Mouse (Mus musculus) MEL (cell line): ENCODE results near the gene Atad1. TPM values are rescaled to one million over a fixed set of nuclear protein-coding genes. Genes with fewer than 3 reads are reported as not detected.
"Not testable (repeated sequence)": the region's sequence is repeated elsewhere in the genome, so short reads cannot be mapped to it uniquely, and the experiment has no call there.

Experiments
- DNase-seq: peaks from one replicate; pipeline ENCODE4 v3.0.0; 2011; ENCODE audit warnings: low read depth, low spot score
- H3K27ac ChIP-seq: 2 replicates; pipeline ENCODE4 v1.5.1; 2012; ENCODE audit warnings: low read depth, mild to moderate bottlenecking, control low read depth, low read length, moderate library complexity; ENCODE audit not compliant: control insufficient read depth
- H3K27me3 ChIP-seq, 2 experiments: fragments of 150-350 bp in 1 of 2; sonication (generic) in 1 of 2; 2 replicates each; pipeline ENCODE4 v1.6.1; 2012; ENCODE audit warnings: low read length in 2 of 2, mild to moderate bottlenecking in 2 of 2, improper control_type of control experiment in 1 of 2, moderate library complexity in 1 of 2; ENCODE audit not compliant: insufficient read depth in 2 of 2, control insufficient read depth in 1 of 2
- H3K36me3 ChIP-seq, 2 experiments: 2 replicates each; pipeline ENCODE4 v1.6.1; 2012 to 2014; ENCODE audit warnings: low read length in 2 of 2, improper control_type of control experiment in 1 of 2, inconsistent platforms in 1 of 2, mild to moderate bottlenecking in 1 of 2; ENCODE audit not compliant: insufficient read depth in 2 of 2, control insufficient read depth in 1 of 2
- H3K4me1 ChIP-seq, 2 experiments: fragments of 150-350 bp in 1 of 2; sonication (generic) in 1 of 2; 2 replicates each; pipeline ENCODE4 v1.6.1; 2012; ENCODE audit warnings: low read length in 2 of 2, improper control_type of control experiment in 1 of 2, mild to moderate bottlenecking in 1 of 2; ENCODE audit not compliant: insufficient read depth in 2 of 2, control insufficient read depth in 1 of 2
- H3K4me3 ChIP-seq, 2 experiments: fragments of 150-350 bp in 1 of 2; sonication (generic) in 1 of 2; 2 replicates each; pipeline ENCODE4 v1.5.1; 2012; ENCODE audit warnings: low read depth in 2 of 2, low read length in 2 of 2, mild to moderate bottlenecking in 2 of 2, moderate library complexity in 2 of 2, control low read depth in 1 of 2, improper control_type of control experiment in 1 of 2; ENCODE audit not compliant: control insufficient read depth in 1 of 2, insufficient read depth in 1 of 2
- H3K79me2 ChIP-seq: 2 replicates; pipeline ENCODE4 v1.6.1; 2012; ENCODE audit warnings: mild to moderate bottlenecking, low read length, moderate library complexity; ENCODE audit not compliant: control insufficient read depth, poor library complexity, insufficient read depth
- H3K9ac ChIP-seq: 2 replicates; pipeline ENCODE4 v1.6.1; 2012; ENCODE audit warnings: low read depth, mild to moderate bottlenecking, control low read depth, low read length, moderate library complexity; ENCODE audit not compliant: control insufficient read depth, poor library complexity, severe bottlenecking
- H3K9me3 ChIP-seq: fragments of 150-350 bp; sonication (generic); replicated peaks from 2 replicates; pipeline ENCODE4 v1.6.1; 2012; ENCODE audit warnings: mild to moderate bottlenecking, low read length, improper control_type of control experiment, moderate library complexity; ENCODE audit not compliant: insufficient read depth
- BHLHE40 ChIP-seq: IDR thresholded peaks from 2 replicates; pipeline ENCODE4 v1.6.1; 2012; ENCODE audit warnings: low read depth, mild to moderate bottlenecking, inconsistent platforms, low read length, improper control_type of control experiment, borderline replicate concordance
- CHD1 ChIP-seq: IDR thresholded peaks from 2 replicates; pipeline ENCODE4 v1.6.1; 2012; ENCODE audit warnings: low read depth, mild to moderate bottlenecking, inconsistent platforms, low read length, improper control_type of control experiment
- CTCF ChIP-seq, 3 experiments: IDR thresholded peaks in 2 of 3; conservative IDR thresholded peaks in 1 of 3; 2 replicates each; pipeline ENCODE4 v1.5.1; 2011 to 2012; ENCODE audit warnings: low read length in 3 of 3, low read depth in 2 of 3, mild to moderate bottlenecking in 2 of 3, improper control_type of control experiment in 1 of 3, inconsistent platforms in 1 of 3, mixed read lengths in 1 of 3, moderate library complexity in 1 of 3; ENCODE audit not compliant: control insufficient read depth in 1 of 3, insufficient read depth in 1 of 3, poor library complexity in 1 of 3, severe bottlenecking in 1 of 3
- EP300 ChIP-seq, 2 experiments: IDR thresholded peaks; 2 replicates each; pipeline ENCODE4 v1.6.1; 2011; ENCODE audit warnings: improper control_type of control experiment in 2 of 2, low read length in 2 of 2, low read depth in 1 of 2, mild to moderate bottlenecking in 1 of 2
- MAFK ChIP-seq: IDR thresholded peaks from 2 replicates; pipeline ENCODE4 v1.6.1; 2011; ENCODE audit warnings: low read depth, mild to moderate bottlenecking, low read length, improper control_type of control experiment, borderline replicate concordance
- MAX ChIP-seq: IDR thresholded peaks from 2 replicates; pipeline ENCODE4 v1.6.1; 2011; ENCODE audit warnings: low read length, improper control_type of control experiment
- MAZ ChIP-seq: IDR thresholded peaks from 2 replicates; pipeline ENCODE4 v1.6.1; 2012; ENCODE audit warnings: low read depth, mild to moderate bottlenecking, inconsistent platforms, low read length, improper control_type of control experiment
- MEF2A ChIP-seq: IDR thresholded peaks from 2 replicates; pipeline ENCODE4 v1.6.1; 2014; ENCODE audit warnings: low read depth, mild to moderate bottlenecking, inconsistent platforms, low read length, improper control_type of control experiment; ENCODE audit not compliant: poor library complexity, insufficient replicate concordance, severe bottlenecking; ENCODE audit errors: extremely low read depth
- MXI1 ChIP-seq: IDR thresholded peaks from 2 replicates; pipeline ENCODE4 v1.6.1; 2011; ENCODE audit warnings: mild to moderate bottlenecking, low read depth, low read length, improper control_type of control experiment
- MYB ChIP-seq: IDR thresholded peaks from 2 replicates; pipeline ENCODE4 v1.6.1; 2011; ENCODE audit warnings: mild to moderate bottlenecking, low read depth, low read length, improper control_type of control experiment
- MYC ChIP-seq: IDR thresholded peaks from 2 replicates; pipeline ENCODE4 v1.6.1; 2011; ENCODE audit warnings: low read depth, mild to moderate bottlenecking, low read length, improper control_type of control experiment, moderate library complexity
- NELFE ChIP-seq: IDR thresholded peaks from 2 replicates; pipeline ENCODE4 v1.6.1; 2011; ENCODE audit warnings: low read depth, low read length, improper control_type of control experiment
- NRF1 ChIP-seq: IDR thresholded peaks from 2 replicates; pipeline ENCODE4 v1.6.1; 2014; ENCODE audit warnings: low read depth, mild to moderate bottlenecking, inconsistent platforms, low read length, improper control_type of control experiment, moderate library complexity; ENCODE audit not compliant: poor library complexity, insufficient read depth, severe bottlenecking
- POLR2A ChIP-seq, 2 experiments: IDR thresholded peaks; 2 replicates each; pipeline ENCODE4 v1.6.1; 2011 to 2012; ENCODE audit warnings: low read length in 2 of 2, mild to moderate bottlenecking in 2 of 2, control low read depth in 1 of 2, improper control_type of control experiment in 1 of 2, low read depth in 1 of 2, moderate library complexity in 1 of 2; ENCODE audit not compliant: control insufficient read depth in 1 of 2, insufficient read depth in 1 of 2, poor library complexity in 1 of 2
- POLR2AphosphoS5 ChIP-seq: IDR thresholded peaks from 2 replicates; pipeline ENCODE4 v1.6.1; 2012; ENCODE audit warnings: low read depth, borderline replicate concordance, mild to moderate bottlenecking, inconsistent platforms, low read length, moderate library complexity, mixed read lengths
- RAD21 ChIP-seq: IDR thresholded peaks from 2 replicates; pipeline ENCODE4 v1.6.1; 2011; ENCODE audit warnings: mild to moderate bottlenecking, low read depth, low read length, improper control_type of control experiment
- RCOR1 ChIP-seq: IDR thresholded peaks from 2 replicates; pipeline ENCODE4 v1.6.1; 2012; ENCODE audit warnings: low read depth, mild to moderate bottlenecking, inconsistent platforms, low read length, improper control_type of control experiment
- SIN3A ChIP-seq: IDR thresholded peaks from 2 replicates; pipeline ENCODE4 v1.6.1; 2012; ENCODE audit warnings: low read length, improper control_type of control experiment, inconsistent platforms
- SMC3 ChIP-seq: IDR thresholded peaks from 2 replicates; pipeline ENCODE4 v1.6.1; 2011; ENCODE audit warnings: low read depth, low read length, improper control_type of control experiment
- TBP ChIP-seq: IDR thresholded peaks from 2 replicates; pipeline ENCODE4 v1.8.0; 2011; ENCODE audit warnings: low read depth, low read length, improper control_type of control experiment
- USF2 ChIP-seq, 2 experiments: IDR thresholded peaks; 2 replicates each; pipeline ENCODE4 v1.6.1; 2011 to 2012; ENCODE audit warnings: improper control_type of control experiment in 2 of 2, low read length in 2 of 2, borderline replicate concordance in 1 of 2, inconsistent platforms in 1 of 2, low read depth in 1 of 2, mild to moderate bottlenecking in 1 of 2; ENCODE audit not compliant: insufficient read depth in 1 of 2
- ZC3H11A ChIP-seq: IDR thresholded peaks from 2 replicates; pipeline ENCODE4 v1.6.1; 2012; ENCODE audit warnings: low read depth, mild to moderate bottlenecking, inconsistent platforms, low read length, improper control_type of control experiment
- ZKSCAN1 ChIP-seq: IDR thresholded peaks from 2 replicates; pipeline ENCODE4 v1.6.1; 2012; ENCODE audit warnings: low read depth, mild to moderate bottlenecking, inconsistent platforms, low read length, improper control_type of control experiment, moderate library complexity
- ZNF384 ChIP-seq: IDR thresholded peaks from 2 replicates; pipeline ENCODE4 v1.6.1; 2012; ENCODE audit warnings: low read depth, mild to moderate bottlenecking, inconsistent platforms, low read length, improper control_type of control experiment
- polyA plus RNA-seq, 2 experiments: library from polyadenylated mRNA; stranded (reverse) in 1 of 2; unstranded in 1 of 2; fragments of >175 nt in 1 of 2; fragments of >200 nt in 1 of 2; gene quantifications; 2 replicates each; pipeline versions ENCODE4 v1.2.1 to v1.2.4; 2012; ENCODE audit warnings: low replicate concordance in 2 of 2, low read depth in 1 of 2; ENCODE audit not compliant: insufficient read length in 2 of 2, insufficient read depth in 1 of 2, missing spikeins in 1 of 2
- total RNA-seq: library from RNA; depleted of rRNA; stranded (reverse); fragments of 300-350 nt; gene quantifications from 2 replicates; pipeline ENCODE4 v1.2.3, GENCODE M21; 2012

Atad1 gene
- total and polyA plus RNA-seq, 3 experiments, result 35.8 to 48.4 TPM; not detected in 1

DNA sequence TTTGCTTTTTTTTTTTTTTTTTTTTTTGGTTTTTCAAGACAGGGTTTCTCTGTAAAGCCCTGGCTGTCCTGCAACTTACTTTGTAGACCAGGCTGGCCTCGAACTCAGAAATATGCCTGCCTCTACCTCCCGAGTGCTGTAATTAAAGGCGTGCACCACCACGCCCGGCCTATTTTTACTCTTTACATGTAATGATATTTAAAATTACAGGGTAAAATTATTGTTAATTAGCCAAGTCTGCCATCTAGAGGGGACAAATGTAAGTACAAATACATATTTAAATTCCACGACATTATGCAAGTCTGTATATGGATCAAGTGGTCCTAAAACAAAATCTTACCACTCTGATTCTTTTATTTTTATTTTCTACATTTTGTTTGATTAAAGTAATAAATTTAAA is 49.9 kb downstream of the Atad1 start:
- Histone ChIP-seq H3K27ac (no peak overlapping the region), H3K27me3 (no peaks in the 10 kb centered on the region), H3K9ac (no peak overlapping the region), H3K79me2 (no peaks in the 10 kb centered on the region), H3K36me3 (peaks cover 2 to 21% of the 10 kb centered on the region in 2 experiments)
- peak; percentile 76 for DNase-seq
- TF ChIP-seq ZNF384 (peak; percentile 56; the same call in 1 of the 2 replicates), MAFK (no peak), RCOR1 (no peak), NELFE (no peak), POLR2A (IDR thresholded peaks at IDR 0.05; ENCODE audit: control insufficient read depth in 1 of 2, insufficient read depth in 1 of 2, low read depth in 1 of 2, low read length in 2 of 2, poor library complexity in 1 of 2) (no peak), CHD1 (no peak), USF2 (IDR thresholded peaks at IDR 0.05; ENCODE audit: borderline replicate concordance in 1 of 2, insufficient read depth in 1 of 2, low read depth in 1 of 2, low read length in 2 of 2) (no peak), RAD21 (peak; percentile 81), ZKSCAN1 (no peak), SIN3A (0 out of 2 replicates have a peak, but pooled peaks have one; percentile 42), EP300 (IDR thresholded peaks at IDR 0.05; ENCODE audit: low read depth in 1 of 2, low read length in 2 of 2) (no peak), NRF1 (no peak), MYB (no peak), CTCF (IDR thresholded peaks at IDR 0.05 in 2 of 3, conservative IDR thresholded peaks at IDR 0.05 in 1 of 3; ENCODE audit: control insufficient read depth in 1 of 3, insufficient read depth in 1 of 3, low read depth in 2 of 3, low read length in 3 of 3, poor library complexity in 1 of 3, severe bottlenecking in 1 of 3) (peak; percentile 9 to 72 (median 35); a peak in 3 of 6 replicates), POLR2AphosphoS5 (no peak), BHLHE40 (no peak), MEF2A (no peak), MAX (no peak), SMC3 (peak; percentile 74), MXI1 (no peak), ZC3H11A (peak; percentile 77), TBP (peak; percentile 52; the same call in 1 of the 2 replicates), MYC (peak; percentile 30; the same call in 1 of the 2 replicates), MAZ (no peak)
- TF ChIP-seq, all 39 proteins: peak for 8
- no peaks in the 10 kb centered on the region for H3K9me3 ChIP-seq
- H3K4me1 ChIP-seq, result peaks cover 0 to 2% of the 10 kb centered on the region in 2 experiments; a peak in 1 of 4 replicates
- no peak overlapping the region for H3K4me3 ChIP-seq

DNA sequence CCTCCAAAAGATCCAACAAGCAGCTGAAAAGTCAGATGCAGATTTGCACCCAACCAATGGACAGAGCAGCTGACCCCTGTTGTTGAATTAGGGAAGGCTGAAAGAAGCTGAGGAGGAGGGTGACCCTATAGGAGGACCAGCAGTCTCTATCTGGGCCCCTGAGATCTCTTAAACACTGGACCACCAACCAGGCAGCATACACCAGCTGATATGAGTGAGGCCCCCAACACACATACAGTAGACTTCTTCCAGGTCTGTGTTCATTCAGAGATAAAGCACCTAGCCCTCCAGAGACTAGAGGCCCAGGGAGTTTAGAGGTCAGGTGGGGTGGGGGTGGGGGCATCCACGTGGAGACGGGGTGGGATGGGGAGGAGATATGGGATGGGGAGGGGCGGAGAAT is 51.4 kb downstream of the Atad1 start:
- H3K4me1 ChIP-seq, H3K79me2 ChIP-seq, H3K9me3 ChIP-seq, H3K27ac ChIP-seq, H3K27me3 ChIP-seq, H3K4me3 ChIP-seq, H3K9ac ChIP-seq, DNase-seq: not testable (repeated sequence)
- peaks cover 2 to 22% of the 10 kb centered on the region in 2 experiments for H3K36me3 ChIP-seq
